Mouse (Mus musculus) C2C12 (cell line): Measurements from ENCODE around the gene 4930469K13Rik.

Experiments used
- CEBPB ChIP-seq: IDR thresholded peaks from one replicate; pipeline ENCODE4 v1.6.1; 2011; ENCODE audit warnings: low read depth, mild to moderate bottlenecking, control low read depth, moderate library complexity
- CTCF ChIP-seq: IDR thresholded peaks from one replicate; pipeline ENCODE4 v1.5.1; 2011; ENCODE audit not compliant: control insufficient read depth, insufficient read depth, insufficient read length
- FOSL1 ChIP-seq: IDR thresholded peaks from one replicate; pipeline ENCODE4 v1.8.0; 2011; ENCODE audit warnings: mild to moderate bottlenecking, low read length; ENCODE audit not compliant: poor library complexity, insufficient read depth, severe bottlenecking
- MAX ChIP-seq: IDR thresholded peaks from one replicate; pipeline ENCODE4 v1.6.1; 2011; ENCODE audit warnings: mild to moderate bottlenecking, control low read depth
- MYOD1 ChIP-seq: IDR thresholded peaks from one replicate; pipeline ENCODE4 v1.6.1; 2011; ENCODE audit warnings: low read depth; ENCODE audit not compliant: control insufficient read depth, insufficient read length
- USF1 ChIP-seq: IDR thresholded peaks from one replicate; pipeline ENCODE4 v1.6.1; 2011; ENCODE audit warnings: low read depth, mild to moderate bottlenecking, control low read depth, moderate library complexity

- TF ChIP-seq CEBPB, result no peak
- TF ChIP-seq CTCF, result no peak
- no peak for TF ChIP-seq MYOD1
- TF ChIP-seq MAX, result no peak
- no peak for TF ChIP-seq USF1
- no peak for TF ChIP-seq FOSL1
Observed at GRCm38 (mm10) chr11:34112781-34113380, 14.5 kb upstream of the 4930469K13Rik start.
